Mouse (Mus musculus): ENCODE data around the gene Ehbp1. TPM values are rescaled to one million over a fixed set of nuclear protein-coding genes. Genes with fewer than 3 reads are reported as not detected.

The Ehbp1 gene
- polyA plus RNA-seq, 1 experiment: 2.2 TPM

DNA sequence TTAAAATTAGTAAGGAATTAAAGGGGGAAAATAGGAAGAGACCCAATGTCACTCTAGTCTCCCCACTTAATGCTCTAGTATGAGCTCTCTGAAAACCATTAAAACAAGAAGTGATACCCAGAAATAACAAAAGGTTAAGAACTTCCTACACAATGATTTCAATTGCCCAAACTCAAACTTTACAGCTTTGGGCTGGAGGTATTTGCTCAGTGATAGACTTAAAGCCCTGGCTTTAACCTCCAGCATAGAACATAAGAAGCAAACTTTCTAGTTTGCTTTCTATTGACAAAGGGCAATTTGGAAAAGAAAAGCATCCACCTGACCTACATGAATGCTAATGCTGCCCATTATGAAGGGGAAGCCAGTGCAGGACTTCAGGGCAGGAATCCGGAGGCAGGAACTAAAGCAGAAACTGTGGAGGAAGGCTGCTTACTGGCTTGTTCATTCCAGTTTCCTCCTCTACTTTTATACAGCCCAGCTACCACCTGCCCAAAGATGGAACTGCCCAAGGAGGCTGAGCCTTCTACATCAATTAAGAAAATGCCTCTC lies 353.6 kb downstream of the Ehbp1 start:
- H3K79me2 ChIP-seq (ENCODE audit: control insufficient read depth, insufficient read depth): no peaks in the 10 kb centered on the region
- no peaks in the 10 kb centered on the region for H3K79me3 ChIP-seq (ENCODE audit: low read depth)
- no peaks in the 10 kb centered on the region for H3K36me3 ChIP-seq (ENCODE audit: control insufficient read depth, insufficient read depth)
- H3K27me3 ChIP-seq (ENCODE audit: control insufficient read depth, insufficient read depth, insufficient read length): peaks cover 5% of the 10 kb centered on the region
- no peak overlapping the region for H3ac ChIP-seq (ENCODE audit: control insufficient read depth, insufficient read length, low read depth)
- TF ChIP-seq USF1 (IDR thresholded peaks at IDR 0.05; ENCODE audit: low read depth): no peak
- no peak for TF ChIP-seq MYOG (IDR thresholded peaks at IDR 0.05; ENCODE audit: control insufficient read depth, extremely low read depth, insufficient read length)
- TF ChIP-seq MYOD1 (IDR thresholded peaks at IDR 0.05; ENCODE audit: control insufficient read depth, insufficient read length, low read depth): no peak
- TF ChIP-seq CTCF (IDR thresholded peaks at IDR 0.05; ENCODE audit: control insufficient read depth, insufficient read depth, insufficient read length): no peak
- H3K4me3 ChIP-seq (ENCODE audit: insufficient read depth, poor library complexity, severe bottlenecking): no peak overlapping the region

DNA sequence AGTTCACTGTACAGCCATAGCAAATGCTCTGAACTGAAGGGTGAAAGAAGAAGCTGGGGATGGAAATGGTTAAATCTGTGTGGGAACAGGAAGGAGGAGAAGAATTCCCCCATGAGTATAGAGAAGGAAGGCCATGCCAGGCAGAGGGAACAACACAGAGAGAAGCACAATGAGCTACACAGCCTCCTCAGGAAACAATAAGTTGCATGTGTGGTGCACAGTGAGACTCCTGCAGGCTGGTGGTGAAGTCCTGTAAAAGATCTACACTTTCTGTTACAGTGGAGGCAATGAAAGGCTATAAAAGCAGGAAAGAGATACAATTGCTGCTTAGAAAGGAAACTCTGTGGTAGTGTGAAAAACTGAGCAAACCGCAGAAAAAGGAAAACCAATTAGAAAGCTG lies 357.0 kb downstream of the Ehbp1 start:
- Histone ChIP-seq H3K79me3 (ENCODE audit: low read depth) (no peaks in the 10 kb centered on the region), H3K27me3 (ENCODE audit: control insufficient read depth, insufficient read depth, insufficient read length) (peaks cover 5% of the 10 kb centered on the region), H3K4me3 (ENCODE audit: insufficient read depth, poor library complexity, severe bottlenecking) (no peak overlapping the region), H3ac (ENCODE audit: control insufficient read depth, insufficient read length, low read depth) (no peak overlapping the region), H3K79me2 (ENCODE audit: control insufficient read depth, insufficient read depth) (no peaks in the 10 kb centered on the region), H3K36me3 (ENCODE audit: control insufficient read depth, insufficient read depth) (no peaks in the 10 kb centered on the region)
- TF ChIP-seq MYOG (IDR thresholded peaks at IDR 0.05; ENCODE audit: control insufficient read depth, extremely low read depth, insufficient read length) (no peak), CEBPB (IDR thresholded peaks at IDR 0.05; ENCODE audit: low read depth) (no peak), MYOD1 (IDR thresholded peaks at IDR 0.05; ENCODE audit: control insufficient read depth, insufficient read length, low read depth) (no peak), USF1 (IDR thresholded peaks at IDR 0.05; ENCODE audit: low read depth) (no peak), FOSL1 (IDR thresholded peaks at IDR 0.05; ENCODE audit: insufficient read depth, low read length, poor library complexity, severe bottlenecking) (no peak), MAX (IDR thresholded peaks at IDR 0.05) (no peak), CTCF (IDR thresholded peaks at IDR 0.05; ENCODE audit: control insufficient read depth, insufficient read depth, insufficient read length) (no peak)

DNA sequence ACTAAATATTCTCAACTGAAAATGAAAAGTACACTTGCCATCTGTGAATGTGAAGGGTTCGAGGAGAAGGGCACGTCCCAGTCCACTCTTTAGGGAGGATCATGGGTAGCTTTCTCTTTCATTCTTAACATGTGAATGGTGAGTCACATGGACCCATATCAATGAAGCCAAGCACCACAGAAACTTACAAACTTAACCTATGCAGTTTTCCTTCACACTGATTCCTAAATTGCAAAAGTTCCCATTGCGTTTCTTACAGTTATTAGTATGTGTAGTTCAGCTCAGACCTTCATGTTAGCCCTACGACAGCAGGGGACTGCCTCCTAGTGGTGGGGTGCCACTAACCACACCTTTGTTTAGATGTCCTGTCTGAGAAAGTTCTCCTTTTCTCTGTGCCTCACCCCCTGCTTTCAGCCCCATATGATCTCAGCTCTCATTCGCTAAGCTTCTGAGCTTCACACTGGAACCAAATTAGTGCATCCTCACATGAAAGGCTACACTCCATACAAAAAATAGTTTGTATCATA lies 368.0 kb downstream of the Ehbp1 start:
- no peaks in the 10 kb centered on the region for H3K79me2 ChIP-seq (ENCODE audit: control insufficient read depth, insufficient read depth)
- TF ChIP-seq USF1 (IDR thresholded peaks at IDR 0.05; ENCODE audit: low read depth) (no peak), FOSL1 (IDR thresholded peaks at IDR 0.05; ENCODE audit: insufficient read depth, low read length, poor library complexity, severe bottlenecking) (no peak), MYOG (IDR thresholded peaks at IDR 0.05; ENCODE audit: control insufficient read depth, extremely low read depth, insufficient read length) (no peak), MAX (IDR thresholded peaks at IDR 0.05) (no peak), MYOD1 (IDR thresholded peaks at IDR 0.05; ENCODE audit: control insufficient read depth, insufficient read length, low read depth) (no peak), CEBPB (IDR thresholded peaks at IDR 0.05; ENCODE audit: low read depth) (no peak), CTCF (IDR thresholded peaks at IDR 0.05; ENCODE audit: control insufficient read depth, insufficient read depth, insufficient read length) (no peak)
- no peaks in the 10 kb centered on the region for H3K36me3 ChIP-seq (ENCODE audit: control insufficient read depth, insufficient read depth)
- no peak overlapping the region for H3K4me3 ChIP-seq (ENCODE audit: insufficient read depth, poor library complexity, severe bottlenecking)
- no peaks in the 10 kb centered on the region for H3K27me3 ChIP-seq (ENCODE audit: control insufficient read depth, insufficient read depth, insufficient read length)
- no peaks in the 10 kb centered on the region for H3K79me3 ChIP-seq (ENCODE audit: low read depth)
- H3ac ChIP-seq (ENCODE audit: control insufficient read depth, insufficient read length, low read depth): no peak overlapping the region

DNA sequence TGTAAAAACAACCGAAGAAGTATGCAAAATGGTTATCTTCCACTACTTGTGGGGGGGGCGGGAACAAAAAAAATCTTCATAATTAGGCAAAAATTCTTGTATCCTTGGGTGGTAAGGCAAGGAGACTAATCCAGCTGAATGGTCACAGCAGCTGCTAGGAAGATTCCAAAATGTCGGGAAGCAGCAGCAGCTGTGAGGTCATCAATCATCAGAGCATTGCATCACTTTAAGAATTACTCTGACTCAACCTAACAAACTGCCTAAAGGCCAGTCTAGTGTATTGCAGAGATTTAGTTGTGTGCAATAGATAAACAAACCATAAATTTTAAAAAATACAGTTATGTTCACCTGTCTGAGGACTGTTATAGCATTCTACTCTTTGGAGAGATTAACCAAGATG lies 368.5 kb downstream of the Ehbp1 start:
- H3K4me3 ChIP-seq (ENCODE audit: insufficient read depth, poor library complexity, severe bottlenecking): no peak overlapping the region
- TF ChIP-seq USF1 (IDR thresholded peaks at IDR 0.05; ENCODE audit: low read depth): no peak
- TF ChIP-seq MYOD1 (IDR thresholded peaks at IDR 0.05; ENCODE audit: control insufficient read depth, insufficient read length, low read depth): peak; percentile 95
- TF ChIP-seq CTCF (IDR thresholded peaks at IDR 0.05; ENCODE audit: control insufficient read depth, insufficient read depth, insufficient read length): no peak
- no peak for TF ChIP-seq FOSL1 (IDR thresholded peaks at IDR 0.05; ENCODE audit: insufficient read depth, low read length, poor library complexity, severe bottlenecking)
- no peak for TF ChIP-seq MAX (IDR thresholded peaks at IDR 0.05)
- peak; percentile 87 for TF ChIP-seq CEBPB (IDR thresholded peaks at IDR 0.05; ENCODE audit: low read depth)
- TF ChIP-seq MYOG (IDR thresholded peaks at IDR 0.05; ENCODE audit: control insufficient read depth, extremely low read depth, insufficient read length): no peak
- no peaks in the 10 kb centered on the region for H3K27me3 ChIP-seq (ENCODE audit: control insufficient read depth, insufficient read depth, insufficient read length)

DNA sequence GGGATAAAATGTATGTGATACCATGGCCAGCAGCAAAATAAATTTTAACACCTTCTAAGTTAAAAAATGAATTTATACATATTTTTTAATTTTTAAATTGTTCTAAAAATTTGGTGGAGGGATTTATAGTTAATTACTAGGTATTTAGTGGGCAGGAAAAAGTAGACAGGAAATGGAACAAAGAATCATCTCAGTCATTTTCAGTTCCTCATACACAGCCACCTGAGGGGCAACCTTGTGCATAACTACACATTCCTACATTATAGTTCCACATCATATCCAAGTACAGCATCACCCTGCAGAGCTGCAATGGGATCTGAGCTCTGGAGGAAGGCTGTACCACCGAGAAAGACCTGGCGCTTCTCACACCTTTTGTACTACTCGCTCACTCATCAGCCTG lies 373.2 kb downstream of the Ehbp1 start:
- TF ChIP-seq USF1 (IDR thresholded peaks at IDR 0.05; ENCODE audit: low read depth) (no peak), MAX (IDR thresholded peaks at IDR 0.05) (no peak), CEBPB (IDR thresholded peaks at IDR 0.05; ENCODE audit: low read depth) (no peak), FOSL1 (IDR thresholded peaks at IDR 0.05; ENCODE audit: insufficient read depth, low read length, poor library complexity, severe bottlenecking) (no peak), MYOG (IDR thresholded peaks at IDR 0.05; ENCODE audit: control insufficient read depth, extremely low read depth, insufficient read length) (no peak), CTCF (IDR thresholded peaks at IDR 0.05; ENCODE audit: control insufficient read depth, insufficient read depth, insufficient read length) (no peak), MYOD1 (IDR thresholded peaks at IDR 0.05; ENCODE audit: control insufficient read depth, insufficient read length, low read depth) (no peak)
- no peak overlapping the region for H3ac ChIP-seq (ENCODE audit: control insufficient read depth, insufficient read length, low read depth)
- H3K36me3 ChIP-seq (ENCODE audit: control insufficient read depth, insufficient read depth): no peaks in the 10 kb centered on the region
- H3K79me3 ChIP-seq (ENCODE audit: low read depth): no peaks in the 10 kb centered on the region
- no peaks in the 10 kb centered on the region for H3K79me2 ChIP-seq (ENCODE audit: control insufficient read depth, insufficient read depth)
- no peak overlapping the region for H3K4me3 ChIP-seq (ENCODE audit: insufficient read depth, poor library complexity, severe bottlenecking)
- no peaks in the 10 kb centered on the region for H3K27me3 ChIP-seq (ENCODE audit: control insufficient read depth, insufficient read depth, insufficient read length)

More for the DNA sequence above, 368.5 kb downstream of the Ehbp1 start:
- Histone ChIP-seq H3K79me2 (ENCODE audit: control insufficient read depth, insufficient read depth) (no peaks in the 10 kb centered on the region), H3ac (ENCODE audit: control insufficient read depth, insufficient read length, low read depth) (no peak overlapping the region), H3K36me3 (ENCODE audit: control insufficient read depth, insufficient read depth) (no peaks in the 10 kb centered on the region), H3K79me3 (ENCODE audit: low read depth) (no peaks in the 10 kb centered on the region)

Other genes with a start within 250 kb of the Ehbp1 start
- gene Tmem17, start 169.8 kb upstream of the Ehbp1 start, polyA plus RNA-seq (2012; fragmentation: generic; extraction: Trizol): 2.7 TPM

All from C2C12 (cell line).